Mouse (Mus musculus) thymus, adult 2 months (tissue): ENCODE results near the gene Lypd3.

Experiments
- CTCF ChIP-seq: fragments of 200-500 bp; IDR thresholded peaks from 2 replicates; pipeline ENCODE4 v1.5.1; 2012; ENCODE audit warnings: mild to moderate bottlenecking, control low read depth, low read length, moderate library complexity, borderline replicate concordance; ENCODE audit not compliant: control insufficient read depth, poor library complexity, insufficient read depth; ENCODE audit errors: extremely low read depth
- POLR2A ChIP-seq: fragments of 200-500 bp; IDR thresholded peaks from 2 replicates; pipeline ENCODE4 v1.6.1; 2012; ENCODE audit warnings: mild to moderate bottlenecking, low read length, control low read depth, moderate library complexity; ENCODE audit not compliant: control insufficient read depth, poor library complexity, insufficient read depth; ENCODE audit errors: extremely low read depth

DNA sequence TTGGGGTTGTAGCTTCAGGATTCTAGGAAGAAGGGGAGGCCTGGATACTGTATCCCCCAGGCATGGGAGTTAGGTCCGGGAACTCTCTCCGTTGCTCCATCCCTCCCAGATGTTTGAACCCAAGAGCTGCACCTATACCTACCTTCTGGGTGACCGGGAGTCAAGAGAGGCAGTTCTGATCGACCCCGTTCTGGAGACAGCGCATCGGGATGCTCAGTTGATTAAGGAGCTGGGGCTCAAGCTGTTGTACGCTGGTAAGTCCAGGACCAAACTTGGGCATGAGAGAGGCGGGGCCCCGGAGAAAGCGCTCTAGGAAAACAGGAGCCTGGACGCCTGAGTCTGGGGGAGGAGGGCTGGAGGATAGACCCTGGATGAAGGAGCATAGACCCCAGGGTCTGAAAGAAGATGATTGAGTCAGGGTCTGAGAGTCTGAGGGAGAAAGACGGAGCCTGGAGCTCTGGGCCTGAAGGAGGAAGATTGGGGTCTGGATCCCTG is 42.0 kb upstream of the Lypd3 start:
- TF ChIP-seq CTCF (no peak), POLR2A (no peak)
